Mouse (Mus musculus): ENCODE data around the gene Cnpy1.

The Cnpy1 gene

GRCm38 (mm10) chr5:28165358-28166255, 80.0 kb downstream of the Cnpy1 start, which contains the start of gene En2:
En2 (plus strand) TSS chr5:28165694.
- DNase-seq (ENCODE audit: extremely low read depth, low read depth) = no peak

- no peak for DNase-seq (ENCODE audit: extremely low read depth, low read depth)
Observed at GRCm38 (mm10) chr5:28163926-28164325, 81.7 kb downstream of the Cnpy1 start.

- DNase-seq (ENCODE audit: extremely low read depth, low read depth) = no peak
Observed at GRCm38 (mm10) chr5:28161938-28162402, 83.6 kb downstream of the Cnpy1 start.

GRCm38 (mm10) chr5:28161383-28161937, 84.1 kb downstream of the Cnpy1 start:
- no peak for DNase-seq (ENCODE audit: extremely low read depth, low read depth)

- DNase-seq (ENCODE audit: extremely low read depth, low read depth) = no peak
Observed at GRCm38 (mm10) chr5:28159891-28160470, 85.6 kb downstream of the Cnpy1 start.

GRCm38 (mm10) chr5:28159072-28159458, 86.5 kb downstream of the Cnpy1 start:
- no peak for DNase-seq (ENCODE audit: extremely low read depth, low read depth)

- no peak for DNase-seq (ENCODE audit: extremely low read depth, low read depth)
Observed at GRCm38 (mm10) chr5:28158308-28159071, 87.1 kb downstream of the Cnpy1 start.

GRCm38 (mm10) chr5:28157781-28158180, 87.8 kb downstream of the Cnpy1 start:
- DNase-seq (ENCODE audit: extremely low read depth, low read depth) = no peak

GRCm38 (mm10) chr5:28157044-28157730, 88.4 kb downstream of the Cnpy1 start:
- no peak for DNase-seq (ENCODE audit: extremely low read depth, low read depth)

All from MEL-GATA-1-ER (cell line).